Mouse (Mus musculus) heart, postnatal 4 days (tissue): ENCODE measurements at regions not wholly inside any gene's neighbourhood (a gene's known extent, or its start where the extent isn't known, plus 50 kb on each side); places are given as distances from the start of the nearest gene placed in this dataset.
A peak's percentile ranks its signal among the peaks of the same experiment; 100 is the strongest.

Source experiments
- DNase-seq: peaks from one replicate; pipeline ENCODE4 v3.0.0; 2021

DNA sequence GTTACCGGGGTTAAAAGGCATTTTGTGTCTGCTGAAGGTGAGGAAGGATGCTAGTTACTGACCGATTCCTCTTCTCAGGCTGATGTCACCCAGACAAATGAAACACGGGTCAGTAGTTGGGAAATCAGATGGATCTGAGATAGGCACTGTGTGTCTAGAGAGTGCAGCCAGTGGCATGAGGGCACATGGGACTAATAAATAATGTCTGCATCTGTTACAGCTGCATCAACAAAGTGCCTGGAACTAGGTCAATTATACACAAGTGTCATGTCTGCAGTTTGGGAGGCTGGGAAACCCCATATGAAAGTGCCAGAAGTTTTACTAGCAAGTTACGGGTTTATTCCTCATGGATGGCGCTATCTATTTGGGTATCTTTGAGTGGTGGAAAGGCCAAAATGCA lies 68.8 kb downstream of the Cxcl12 start:
- no peak for DNase-seq

DNA sequence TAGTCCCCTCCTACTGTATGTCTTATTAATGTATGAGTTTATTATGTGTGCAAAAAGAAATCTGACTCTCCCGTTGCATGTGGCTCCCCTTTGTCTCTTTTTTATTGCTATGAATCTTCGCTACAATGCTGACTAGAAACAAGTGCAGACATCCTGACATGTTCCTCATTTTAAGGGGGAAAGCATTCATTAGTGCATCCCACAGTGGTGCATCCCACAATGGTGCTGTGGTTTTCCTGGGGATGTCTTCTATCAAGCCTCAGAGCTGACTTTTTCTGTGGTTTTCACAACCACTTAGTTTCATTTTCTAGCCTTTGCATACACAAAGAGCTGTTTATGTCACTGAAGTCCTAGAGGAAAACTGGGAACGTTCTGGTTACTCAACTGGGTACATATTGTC lies 72.9 kb downstream of the Cxcl12 start:
- no peak for DNase-seq

DNA sequence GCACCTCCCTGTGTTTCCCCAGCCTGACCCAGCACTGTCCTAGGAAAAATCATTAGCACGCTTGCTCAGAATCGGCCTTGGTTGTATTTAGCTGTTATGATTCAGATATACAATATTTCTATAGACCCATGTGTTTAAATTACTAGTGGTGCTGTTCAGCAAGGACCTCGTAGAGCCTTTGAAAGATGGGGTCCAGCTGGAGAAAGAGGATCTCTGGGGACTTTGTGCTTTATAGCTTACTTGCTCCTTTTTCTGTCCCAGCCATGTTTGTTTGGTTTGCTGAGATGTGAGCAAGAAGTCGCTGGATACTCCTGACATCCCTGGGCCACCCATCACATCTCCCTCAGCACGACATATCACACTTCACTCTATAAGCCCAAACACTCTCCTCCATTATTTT lies 77.1 kb downstream of the Cxcl12 start:
- no peak for DNase-seq

- no peak for DNase-seq
These were observed 77.5 kb downstream of the Cxcl12 start for GRCm38 (mm10) chr6:117245849-117246248.

GRCm38 (mm10) chr6:117249230-117249921 lies 81.0 kb downstream of the Cxcl12 start:
- peak; percentile 65 for DNase-seq

GRCm38 (mm10) chr6:117250051-117250450 lies 81.7 kb downstream of the Cxcl12 start:
- DNase-seq = no peak

DNA sequence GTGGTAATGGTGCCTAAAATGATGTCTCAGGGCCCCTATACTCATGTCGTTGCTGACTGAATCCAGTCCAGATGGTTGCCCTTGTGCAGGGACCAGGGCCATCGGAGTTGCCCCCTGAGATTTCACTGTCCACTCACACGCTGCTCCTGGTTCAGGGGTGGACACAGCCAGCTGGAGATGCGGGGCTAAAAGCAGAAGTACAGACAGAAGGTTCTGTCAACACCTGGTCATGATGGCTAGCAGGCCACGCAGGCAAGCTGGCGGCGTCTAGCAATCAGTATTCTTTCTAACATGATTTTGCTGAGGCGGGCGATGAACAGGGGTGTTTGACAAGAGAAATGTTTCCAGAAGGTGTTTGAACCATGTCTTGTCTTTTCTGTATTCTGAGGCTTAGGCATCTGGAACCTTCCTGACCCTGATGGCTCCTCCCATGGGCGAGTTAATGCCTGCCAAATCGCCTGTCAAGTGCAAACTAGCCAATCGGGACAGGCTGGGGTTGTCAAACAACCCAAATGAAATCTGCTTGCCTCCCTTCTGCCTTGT lies 83.1 kb downstream of the Cxcl12 start:
- DNase-seq = peak; percentile 25

DNA sequence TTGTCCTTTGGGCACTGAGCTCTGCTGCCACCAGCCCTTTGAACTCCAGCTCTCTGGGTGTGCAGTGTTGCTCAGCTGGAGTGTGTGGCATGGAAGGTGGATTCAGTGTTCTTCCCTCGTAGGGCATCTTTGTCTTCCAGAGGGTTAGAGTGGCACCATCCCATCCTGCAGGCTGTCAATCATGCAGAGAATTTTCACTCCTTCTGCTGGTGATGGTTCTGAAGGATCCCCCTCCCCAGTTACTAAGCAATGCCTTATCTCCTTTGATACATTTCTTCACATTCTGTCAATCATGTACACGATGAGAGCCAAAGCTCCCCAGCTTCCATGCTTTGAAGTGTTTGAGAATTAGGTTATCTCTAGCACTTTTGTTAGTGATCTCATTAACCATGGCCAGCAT lies 84.0 kb downstream of the Cxcl12 start:
- no peak for DNase-seq

DNA sequence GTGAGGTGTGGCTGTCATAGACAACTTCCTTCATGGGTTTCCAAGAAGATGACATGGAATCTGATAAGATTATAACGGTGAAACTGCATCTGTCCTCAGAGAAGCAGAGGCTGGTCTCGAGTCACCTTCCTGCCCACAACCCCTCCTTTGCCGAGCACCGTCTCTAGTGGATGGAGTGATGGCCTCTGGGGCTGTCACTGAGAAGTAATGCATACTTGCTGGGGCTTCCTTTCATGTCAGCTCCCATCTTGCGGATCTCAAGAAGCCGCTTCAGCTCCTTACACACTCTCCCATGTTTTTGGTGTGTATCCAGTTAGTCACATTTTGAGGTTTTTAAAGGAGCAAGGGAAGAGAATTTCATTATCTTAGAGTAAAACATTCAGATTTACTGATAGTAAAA lies 84.7 kb downstream of the Cxcl12 start:
- DNase-seq = no peak

GRCm38 (mm10) chr6:117253586-117254330 lies 85.4 kb downstream of the Cxcl12 start:
- no peak for DNase-seq

- DNase-seq = peak; percentile 88
These were observed 86.4 kb downstream of the Cxcl12 start for GRCm38 (mm10) chr6:117254620-117255228.

- DNase-seq = no peak
These were observed 87.2 kb downstream of the Cxcl12 start for GRCm38 (mm10) chr6:117255399-117256098.

GRCm38 (mm10) chr6:117256099-117256471 lies 87.8 kb downstream of the Cxcl12 start:
- no peak for DNase-seq

GRCm38 (mm10) chr6:117257591-117257990 lies 89.3 kb downstream of the Cxcl12 start:
- no peak for DNase-seq

DNA sequence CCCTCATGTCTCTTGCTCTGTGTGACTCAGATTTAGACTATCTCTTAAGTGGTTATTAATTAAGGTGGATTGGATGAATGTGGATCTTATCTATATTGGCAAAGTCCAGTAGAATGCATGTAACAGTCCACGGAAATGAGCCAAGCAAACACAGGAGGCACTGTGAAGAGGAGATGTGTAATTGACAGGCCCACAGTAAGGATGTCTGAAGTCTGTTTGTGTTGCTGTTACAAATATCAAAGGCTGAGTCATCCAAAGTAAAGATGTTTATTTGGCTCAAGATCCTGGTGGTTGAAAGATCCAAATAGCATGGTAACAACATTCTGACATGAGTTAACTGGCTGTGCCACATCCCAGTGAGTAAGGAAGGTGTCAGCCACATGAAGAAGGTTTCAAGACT lies 99.6 kb downstream of the Cxcl12 start:
- no peak for DNase-seq

DNA sequence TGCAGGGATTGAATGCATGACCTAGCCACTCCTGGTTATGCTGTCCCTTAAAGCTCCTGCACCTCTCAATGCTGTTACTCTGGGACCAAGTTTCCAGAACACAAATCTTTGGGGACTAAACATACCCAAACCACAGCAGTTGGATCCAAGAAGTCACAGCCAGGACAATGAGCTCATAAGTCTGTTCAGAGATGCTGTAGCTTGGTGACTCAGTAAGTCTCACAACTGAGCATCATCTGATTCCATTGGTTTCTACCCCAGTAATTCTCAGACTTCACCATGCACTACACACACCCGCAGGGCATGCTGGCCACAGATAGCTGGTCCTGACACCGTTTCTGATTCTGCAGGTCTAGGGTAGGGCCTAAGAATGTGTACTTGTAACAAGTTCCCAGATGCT lies 100.0 kb downstream of the Cxcl12 start:
- no peak for DNase-seq

DNA sequence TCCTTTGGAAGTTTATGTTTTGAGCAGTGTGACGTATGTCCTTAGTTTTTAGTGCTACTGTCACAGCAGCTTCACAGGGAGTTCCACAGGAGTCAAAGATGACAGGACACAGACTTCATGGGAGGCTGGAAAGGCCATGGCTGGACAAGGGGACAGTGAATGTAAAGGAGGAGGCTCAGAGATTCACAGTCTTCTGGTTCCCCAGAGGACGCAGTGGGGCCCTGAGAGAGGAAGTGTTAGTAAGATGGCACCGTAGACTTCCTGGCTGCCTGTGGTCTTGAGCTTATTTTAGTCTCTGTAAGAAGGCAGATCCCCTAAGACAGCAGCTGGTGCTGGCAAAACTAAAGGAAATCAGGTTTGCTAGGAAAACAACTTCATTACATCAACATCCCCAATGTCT lies 101.9 kb downstream of the Cxcl12 start:
- no peak for DNase-seq

DNA sequence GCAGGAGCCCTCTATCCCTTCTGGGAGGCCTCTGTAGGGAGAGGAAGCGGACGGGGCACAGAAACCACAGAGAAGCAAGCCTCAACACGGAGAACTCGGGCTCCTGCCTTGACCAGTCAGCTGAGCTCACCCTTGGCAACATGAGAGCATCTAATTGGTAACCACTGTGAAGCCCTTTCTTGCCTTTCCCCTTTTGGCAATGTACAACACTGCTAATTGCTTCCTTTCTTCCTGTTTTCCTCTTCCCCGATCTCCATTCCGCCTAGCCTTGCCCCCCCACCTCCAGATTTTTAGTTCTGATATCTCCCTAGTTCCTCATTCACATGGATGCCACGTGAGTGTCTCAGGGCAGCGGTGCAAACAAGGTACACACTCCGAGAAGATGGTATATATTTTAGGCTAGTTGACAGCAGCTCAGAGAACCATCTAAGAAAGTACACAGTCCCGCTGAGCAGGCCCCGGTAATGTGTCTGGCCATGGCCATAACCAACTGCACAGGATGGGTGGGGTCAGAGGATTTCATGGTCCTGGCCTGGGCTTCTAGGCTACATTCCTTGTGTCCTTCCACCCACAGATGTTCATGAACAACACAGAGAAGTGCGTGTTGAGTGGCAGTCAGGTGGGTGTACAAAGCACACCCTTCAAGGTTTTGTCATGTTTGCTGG lies 103.4 kb downstream of the Cxcl12 start:
- DNase-seq = no peak

DNA sequence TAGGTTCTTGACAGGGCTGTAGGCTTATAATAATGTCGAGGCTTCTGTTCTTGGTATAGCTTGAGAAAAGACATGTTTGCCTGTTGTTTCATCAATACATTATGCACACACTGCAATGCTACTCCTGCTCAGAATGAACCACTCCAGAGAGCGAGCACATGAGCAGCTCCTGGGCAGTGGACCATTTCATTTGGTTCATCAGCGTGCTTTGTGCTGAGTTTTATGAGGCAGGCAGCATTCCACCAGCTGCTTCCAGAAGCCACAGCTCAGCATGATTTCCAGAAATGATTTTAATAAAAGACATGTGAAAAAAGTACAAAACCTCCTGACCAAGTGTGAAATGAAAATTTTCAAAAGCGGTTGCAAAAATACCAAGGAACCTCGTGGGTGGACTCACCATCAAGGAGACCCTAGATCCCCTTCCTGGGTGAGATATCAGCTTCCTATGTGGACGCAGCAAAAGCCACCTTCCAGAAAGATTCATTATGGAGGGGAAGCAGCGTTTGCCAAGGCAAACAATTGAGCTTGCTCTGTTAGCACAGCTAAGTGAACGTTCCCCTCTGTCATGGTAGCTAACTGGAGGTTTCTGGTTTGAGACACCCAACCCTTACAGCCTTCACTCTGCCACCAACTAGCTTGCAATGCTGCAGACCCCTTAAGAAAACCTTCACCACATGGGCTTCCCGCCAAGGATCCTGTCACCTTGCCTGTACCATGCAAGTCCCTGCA lies 104.1 kb downstream of the Cxcl12 start:
- no peak for DNase-seq

- no peak for DNase-seq
These were observed 107.6 kb downstream of the Cxcl12 start for GRCm38 (mm10) chr6:117275915-117276314.

DNA sequence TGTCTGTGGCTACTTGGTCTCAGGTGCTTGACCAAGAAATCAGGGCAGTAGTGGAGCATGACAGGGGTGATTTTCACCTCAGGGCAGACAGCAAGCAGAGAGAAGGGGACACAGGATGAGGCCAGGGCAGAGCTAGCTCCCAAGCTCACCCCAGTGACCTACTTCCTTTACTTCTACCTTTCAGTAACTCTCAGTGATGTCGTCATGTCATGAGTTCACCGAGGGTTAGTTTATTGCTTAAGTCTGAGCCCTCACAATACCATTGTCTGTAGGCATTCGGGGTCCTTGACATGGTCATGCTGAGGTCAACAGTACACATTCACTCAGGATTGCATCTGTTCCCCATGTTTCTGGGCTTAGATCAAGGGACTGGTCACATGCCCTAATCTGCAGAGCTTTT lies 108.5 kb downstream of the Cxcl12 start:
- no peak for DNase-seq

DNA sequence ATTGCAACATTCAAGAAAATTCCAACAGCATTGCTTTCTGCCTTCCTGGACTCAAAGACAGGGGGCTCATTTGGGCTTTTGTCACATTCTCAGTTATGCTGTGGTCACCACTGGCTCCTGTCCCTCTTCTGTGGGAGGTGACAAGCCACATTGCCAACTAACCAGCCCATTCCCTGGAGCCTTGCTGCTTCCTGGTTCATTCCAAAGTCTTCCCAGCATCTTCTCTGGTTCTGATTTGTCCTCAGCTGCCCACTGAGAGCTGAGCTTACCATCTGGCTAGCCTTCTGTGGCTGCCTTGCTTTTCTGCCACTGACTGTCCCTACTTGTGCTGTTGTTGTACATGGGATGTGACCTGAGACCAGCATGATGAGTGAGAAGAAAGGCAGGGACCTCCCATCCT lies 111.0 kb downstream of the Cxcl12 start:
- peak; percentile 44 for DNase-seq
